In the genomic region with DNA sequence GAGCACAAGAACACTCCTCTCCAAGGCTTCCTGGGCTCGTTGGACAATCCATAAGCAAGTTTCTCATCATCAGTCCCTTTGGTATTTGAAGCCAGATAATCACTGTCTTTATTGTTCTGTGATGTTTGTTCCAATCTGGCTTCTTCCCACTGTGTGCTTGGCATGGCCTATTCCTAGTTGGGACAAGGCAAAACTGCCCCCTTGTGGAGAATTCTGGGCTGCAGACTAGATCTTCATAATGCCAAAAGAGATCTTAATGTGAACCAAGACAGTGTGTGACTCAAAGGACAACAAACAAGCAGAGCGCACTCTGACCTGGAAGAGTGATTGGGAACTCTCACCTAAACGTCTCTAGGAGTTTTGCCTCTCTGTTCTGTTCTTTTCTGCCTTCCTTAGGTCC, we compare ENCODE assay signal across 9 mouse cellular contexts. TPM values are rescaled to one million over a fixed set of nuclear protein-coding genes. Genes with fewer than 3 reads are reported as not detected.
DNase-seq lines count a peak whose midpoint lies in the region; ATAC-seq and TF ChIP-seq lines count a peak whose summit lies in the region.
"Had no signal": no experiment of that assay in that cellular context is flagged by ENCODE, and none has a peak within 500 bp of the region (broad histone marks: within the 10 kb centered on the region; RNA-seq: fewer than 3 reads in every experiment).

No protein-coding gene starts in this region.

- H3K9ac ChIP-seq in CH12.LX (ENCODE audit: insufficient read depth, low read depth), result no peak overlapping the region
- no peak overlapping the region for H3K9ac ChIP-seq in hindbrain, embryonic 12.5 days
- H3K9ac ChIP-seq: stomach, embryonic 15.5 days had no signal

- TF ChIP-seq RAD21 in CH12.LX (IDR thresholded peaks at IDR 0.05; ENCODE audit: low read depth, low read length), result peak; percentile 38

- no peaks in the 10 kb centered on the region for H3K36me3 ChIP-seq in CH12.LX (replicated peaks in 1 of 2; ENCODE audit: control insufficient read depth in 1 of 2, insufficient read depth in 1 of 2, low read length in 1 of 2)
- H3K36me3 ChIP-seq in hindbrain, embryonic 12.5 days, result no peaks in the 10 kb centered on the region
- H3K36me3 ChIP-seq: stomach, embryonic 15.5 days had no signal

- WGBS in hindbrain, embryonic 12.5 days, result 49% methylated on average over 3 of the region's 3 CpGs

- ATAC-seq in cerebellum, adult (ENCODE audit: insufficient number of reproducible peaks, low FRiP score, low TSS enrichment), result no peak
- ATAC-seq in hindbrain, embryonic 12.5 days (ENCODE audit: low FRiP score), result no peak

- dilution Hi-C loops in CH12.LX (cut with MboI; ENCODE audit: extremely low pct_ligation_motif_present, extremely low pct_unique_long_range_greater_than_20kb, low sequenced_read_pairs), result no loop called here

- TF ChIP-seq CTCF in layer of hippocampus, adult 2 months (conservative IDR thresholded peaks at IDR 0.05), result peak; percentile 67
- peak; percentile 24 to 66; a peak in 2 of 4 replicates for TF ChIP-seq CTCF in CH12.LX (conservative IDR thresholded peaks at IDR 0.05 in 1 of 2, IDR thresholded peaks at IDR 0.05 in 1 of 2; ENCODE audit: low read depth in 2 of 2, low read length in 2 of 2)
- peak; percentile 33; the same call in 1 of the 2 replicates for TF ChIP-seq CTCF in brain, embryonic 14.5 days (IDR thresholded peaks at IDR 0.05; ENCODE audit: borderline replicate concordance, extremely low read depth, insufficient read depth, insufficient read length)

- no peaks in the 10 kb centered on the region for H3K9me3 ChIP-seq in CH12.LX (replicated peaks; ENCODE audit: low read length)
- no peaks in the 10 kb centered on the region for H3K9me3 ChIP-seq in hindbrain, embryonic 12.5 days (replicated peaks)
- H3K9me3 ChIP-seq: stomach, embryonic 15.5 days had no signal

- no peak for TF ChIP-seq EP300 in CH12.LX (IDR thresholded peaks at IDR 0.05; ENCODE audit: low read length)

- H3K4me3 ChIP-seq in layer of hippocampus, adult 2 months, result no peak overlapping the region
- no peak overlapping the region for H3K4me3 ChIP-seq in CH12.LX (replicated peaks in 1 of 3; ENCODE audit: low read depth in 2 of 3, low read length in 2 of 3, poor library complexity in 1 of 3)
- no peak overlapping the region for H3K4me3 ChIP-seq in hindbrain, embryonic 12.5 days
- H3K4me3 ChIP-seq: stomach, embryonic 15.5 days had no signal

- in situ Hi-C loops in CH12.LX (cut with MboI; ENCODE audit: low pct_ligation_motif_present, low pct_unique_long_range_greater_than_20kb, low sequenced_read_pairs), result no loop called here

- no peaks in the 10 kb centered on the region for H3K4me1 ChIP-seq in CH12.LX (ENCODE audit: control insufficient read depth in 1 of 2, insufficient read depth in 2 of 2)
- H3K4me1 ChIP-seq in hindbrain, embryonic 12.5 days, result no peaks in the 10 kb centered on the region
- H3K4me1 ChIP-seq: stomach, embryonic 15.5 days had no signal

- no peak overlapping the region for H3K27ac ChIP-seq in layer of hippocampus, adult 2 months
- no peak overlapping the region for H3K27ac ChIP-seq in CH12.LX (ENCODE audit: insufficient read depth, low read depth)
- H3K27ac ChIP-seq in hindbrain, embryonic 12.5 days, result no peak overlapping the region
- H3K27ac ChIP-seq: stomach, embryonic 15.5 days had no signal

- peak; percentile 9 for DNase-seq in cerebellum, adult 9-11 months
- peak in 1 of 2 experiments; percentile 11 for DNase-seq in layer of hippocampus, adult 2 months (ENCODE audit: low spot score in 2 of 2)
- no peak for DNase-seq in layer of hippocampus, adult 9-10 months (ENCODE audit: low spot score)
- DNase-seq in CH12.LX (ENCODE audit: extremely low read depth), result peak; percentile 2
- DNase-seq in brain, embryonic 14.5 days (ENCODE audit: low read depth), result peak; percentile 38
- no peak for DNase-seq in spleen, postnatal 36 days (ENCODE audit: low spot score in 2 of 2)

- H3K27me3 ChIP-seq in CH12.LX (replicated peaks), result peaks cover 65% of the 10 kb centered on the region
- H3K27me3 ChIP-seq in hindbrain, embryonic 12.5 days, result no peaks in the 10 kb centered on the region
- H3K27me3 ChIP-seq: stomach, embryonic 15.5 days had no signal

- no peak overlapping the region for H3K4me2 ChIP-seq in CH12.LX (ENCODE audit: insufficient read depth, low read depth, poor library complexity, severe bottlenecking)
- H3K4me2 ChIP-seq in hindbrain, embryonic 12.5 days (replicated peaks), result no peak overlapping the region
- H3K4me2 ChIP-seq: stomach, embryonic 15.5 days had no signal

- H3K79me2 ChIP-seq in CH12.LX (replicated peaks; ENCODE audit: control insufficient read depth, extremely low read depth, insufficient read depth, poor library complexity, severe bottlenecking), result no peaks in the 10 kb centered on the region

- TF ChIP-seq POLR2A in CH12.LX (IDR thresholded peaks at IDR 0.05; ENCODE audit: low read depth, low read length), result no peak
- no peak for TF ChIP-seq POLR2A in brain, embryonic 14.5 days (IDR thresholded peaks at IDR 0.05; ENCODE audit: borderline replicate concordance, extremely low read depth, insufficient read depth, insufficient read length, poor library complexity, severe bottlenecking)

TF ChIP-seq in CH12.LX, 34 proteins besides CTCF, POLR2A, EP300 and RAD21:
- TF ChIP-seq SMC3 (IDR thresholded peaks at IDR 0.05; ENCODE audit: low read depth, low read length) (peak; percentile 51), NELFE (IDR thresholded peaks at IDR 0.05; ENCODE audit: low read depth, low read length) (no peak)

RNA-seq across cellular contexts. Expression of gene A2m, which starts 23.4 kb away (rescaled TPM):
- total RNA-seq in layer of hippocampus, adult 2 months (2021), result 1 to 10 TPM; 3.5 to 4.4 TPM
- total RNA-seq in CH12.LX (2012; rRNA removed) (not detected in 2 replicates), CH12.LX (2014; rRNA removed) (not detected in 2 replicates)
- polyA plus RNA-seq in CH12.LX (2012; ENCODE audit: insufficient read length, low read depth), result not detected in 2 replicates
- 4.2 and 9.3 TPM in 2 replicates for polyA plus RNA-seq in brain, embryonic 14.5 days (2012; rRNA removed)
- 4.1 and 4.9 TPM in 2 replicates for polyA plus RNA-seq in hindbrain, embryonic 12.5 days (2016; fragmentation: Nextera tagmentation; extraction: Ambion mirVana)

Comparison
In these comparisons a context has a peak if more than half of its experiments do, and no peak if none do; other contexts are left out.
1. DNase-seq: peak in cerebellum, adult 9-11 months (single experiment), CH12.LX (single experiment) and brain, embryonic 14.5 days (single experiment); none in layer of hippocampus, adult 9-10 months (single experiment) and spleen, postnatal 36 days (0 of 2).
2. Peak in every context shown above with its lines, with median percentiles within 50 percentile points of each other: CTCF ChIP-seq.